Mouse (Mus musculus) 416B (cell line): ENCODE results near the gene Spata17.

Experiments
- DNase-seq: peaks from one replicate; pipeline ENCODE4 v3.0.0; 2011; ENCODE audit warnings: low read depth

Spata17 gene

DNA sequence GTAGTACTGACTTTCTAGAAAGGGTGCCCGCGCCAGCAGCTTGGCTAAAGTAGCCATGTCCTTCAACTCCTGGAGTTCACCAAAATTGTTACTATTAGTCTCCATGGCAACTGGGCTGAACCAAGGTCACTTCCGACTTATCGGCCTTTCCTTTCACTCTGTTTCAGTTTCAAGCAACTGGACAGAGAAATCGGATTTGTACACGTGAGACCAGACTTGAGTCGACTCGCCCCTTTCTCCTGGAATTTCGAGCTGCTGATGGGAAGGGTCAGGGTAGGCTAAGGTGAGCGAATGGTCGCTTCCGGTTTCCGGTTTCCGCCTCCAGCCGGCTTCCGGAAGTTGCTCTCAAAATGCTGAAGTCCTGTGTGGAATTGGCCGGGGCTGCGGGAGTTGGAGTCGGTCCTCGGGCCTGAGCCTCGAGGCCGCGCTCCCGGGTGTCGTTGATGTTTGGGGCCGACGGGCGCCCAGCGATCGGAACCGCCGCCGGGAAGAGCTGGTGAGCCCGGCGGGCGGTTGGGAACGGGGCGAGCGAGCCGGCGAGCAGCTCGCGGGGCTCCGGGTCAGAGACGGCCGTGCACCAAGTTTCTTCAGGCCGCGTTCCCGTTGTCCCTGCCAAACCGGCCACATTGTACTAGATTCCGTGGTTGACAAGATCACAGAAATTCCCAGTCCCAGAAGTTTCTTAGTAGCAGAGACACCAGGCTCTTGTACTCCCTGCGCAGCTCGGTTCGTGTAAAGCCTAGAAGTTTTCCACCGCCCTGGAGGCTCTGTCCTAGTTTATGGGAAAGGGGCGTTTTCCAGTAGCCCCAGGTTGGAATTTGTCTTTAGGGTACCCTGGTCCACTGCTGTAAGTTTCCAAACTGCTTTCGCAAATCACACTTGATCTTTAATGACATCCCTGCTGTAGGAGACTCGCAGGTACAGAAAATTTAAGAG, at the start of gene Spata17, which contains the start of gene Gpatch2:
TSS of gene Spata17 (minus strand) at position 285 of the 936 bp plus-strand sequence.
TSS of gene Gpatch2 (plus strand) at position 328 of the 936 bp plus-strand sequence.
- DNase-seq: peak; percentile 85

- no peak for DNase-seq
These were observed 43.5 kb upstream of the Spata17 start for GRCm38 (mm10) chr1:187258756-187259155.

- no peak for DNase-seq
These were observed 35.5 kb upstream of the Spata17 start for GRCm38 (mm10) chr1:187250741-187251262.

DNA sequence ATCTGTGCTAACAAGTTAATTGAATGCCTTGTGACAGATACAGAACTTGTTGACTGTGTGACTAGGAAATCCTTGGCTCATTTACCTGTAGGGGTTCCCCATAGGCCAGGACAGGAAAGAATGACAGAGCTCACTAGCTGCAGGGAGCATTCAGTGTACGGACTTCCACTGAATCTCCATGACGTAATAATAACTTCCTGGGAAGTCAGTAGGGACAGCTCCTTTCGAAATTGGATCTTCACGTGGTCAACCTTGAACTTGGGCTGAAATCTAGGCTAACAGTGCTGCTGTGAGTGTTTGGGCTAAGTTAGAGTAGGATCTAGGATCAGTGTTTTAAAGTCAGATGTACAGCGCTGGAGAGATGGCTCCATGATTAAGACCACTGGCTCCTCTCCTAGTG, 29.5 kb upstream of the Spata17 start:
- DNase-seq: no peak

DNA sequence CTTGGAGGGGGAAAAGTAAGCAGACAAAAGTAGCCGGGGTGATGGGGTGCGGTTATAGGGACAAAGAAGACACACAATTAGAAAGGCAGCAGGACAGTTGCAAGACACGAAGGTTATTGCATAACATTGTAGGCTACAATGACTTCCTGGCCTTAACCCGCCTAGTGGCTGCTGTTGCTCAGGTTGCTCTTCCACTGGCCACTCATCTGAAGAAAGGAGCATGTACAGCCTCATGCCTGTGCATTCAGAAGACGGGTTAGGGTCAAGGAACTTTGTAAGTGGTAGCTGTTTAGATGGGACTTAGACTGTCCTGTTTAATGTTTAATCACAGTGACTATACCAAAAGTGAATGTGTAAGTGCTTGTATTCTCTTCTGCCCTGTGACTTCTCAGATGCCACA, 26.1 kb upstream of the Spata17 start:
- DNase-seq: peak; percentile 53

DNA sequence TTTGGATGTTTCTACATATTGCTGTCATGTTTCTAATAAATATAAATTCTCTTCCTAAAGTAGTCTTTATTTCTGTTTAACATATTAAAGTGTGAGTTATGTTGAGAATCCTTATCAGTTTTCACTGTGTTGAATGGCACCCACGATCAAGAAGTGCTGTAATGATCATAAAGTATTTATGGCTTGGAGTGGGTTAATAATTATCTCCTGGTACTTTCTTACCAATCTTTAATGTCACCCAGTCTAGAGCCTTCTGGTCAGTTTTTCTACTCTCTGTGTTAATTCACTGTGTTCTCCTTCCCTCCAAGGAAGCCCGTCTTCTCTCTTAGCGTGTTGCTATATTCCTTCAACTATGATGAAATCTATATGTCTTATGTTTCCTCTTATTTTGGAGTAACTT, 25.0 kb upstream of the Spata17 start:
- DNase-seq: no peak

GRCm38 (mm10) chr1:187238061-187238460, 22.8 kb upstream of the Spata17 start:
- DNase-seq: no peak

DNA sequence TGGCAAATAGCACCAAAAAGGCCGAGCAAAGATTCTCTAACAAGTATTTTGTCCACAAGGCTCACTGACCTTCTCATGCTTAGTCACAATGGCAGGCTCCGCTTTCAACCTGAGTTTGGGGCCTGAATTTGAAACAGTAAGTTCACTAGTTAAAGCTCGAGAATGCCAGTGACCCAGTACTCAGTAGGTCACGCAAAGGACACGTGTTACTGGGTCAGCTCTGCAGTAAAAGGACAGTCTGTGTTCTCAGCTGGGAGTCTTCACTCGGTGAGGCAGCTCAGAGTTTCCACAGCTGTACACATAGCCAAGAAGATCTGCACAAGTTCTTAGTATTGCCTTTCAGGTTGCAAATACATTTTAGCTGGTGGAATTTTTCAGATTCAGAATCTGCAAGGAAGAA, 21.0 kb upstream of the Spata17 start:
- DNase-seq: no peak

DNA sequence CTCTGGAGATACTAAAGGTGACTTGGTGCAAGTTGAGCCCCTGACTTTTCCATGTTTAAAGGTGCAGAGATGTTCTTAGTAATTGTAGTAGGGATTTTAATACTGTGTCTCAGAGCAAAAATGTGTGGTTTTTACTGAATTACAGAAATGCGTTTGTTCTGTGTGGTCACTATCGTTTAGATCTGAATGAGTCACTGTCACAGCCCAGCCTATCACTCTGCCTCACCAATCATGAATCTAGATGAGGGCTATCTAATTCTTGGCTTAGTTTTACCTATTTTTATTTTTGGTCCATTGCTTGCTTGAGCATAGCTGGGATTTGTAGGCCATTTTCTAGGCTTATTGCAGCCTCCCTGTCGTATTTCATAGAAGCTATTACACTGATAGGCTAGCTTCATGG, 19.9 kb upstream of the Spata17 start:
- DNase-seq: peak; percentile 61

DNA sequence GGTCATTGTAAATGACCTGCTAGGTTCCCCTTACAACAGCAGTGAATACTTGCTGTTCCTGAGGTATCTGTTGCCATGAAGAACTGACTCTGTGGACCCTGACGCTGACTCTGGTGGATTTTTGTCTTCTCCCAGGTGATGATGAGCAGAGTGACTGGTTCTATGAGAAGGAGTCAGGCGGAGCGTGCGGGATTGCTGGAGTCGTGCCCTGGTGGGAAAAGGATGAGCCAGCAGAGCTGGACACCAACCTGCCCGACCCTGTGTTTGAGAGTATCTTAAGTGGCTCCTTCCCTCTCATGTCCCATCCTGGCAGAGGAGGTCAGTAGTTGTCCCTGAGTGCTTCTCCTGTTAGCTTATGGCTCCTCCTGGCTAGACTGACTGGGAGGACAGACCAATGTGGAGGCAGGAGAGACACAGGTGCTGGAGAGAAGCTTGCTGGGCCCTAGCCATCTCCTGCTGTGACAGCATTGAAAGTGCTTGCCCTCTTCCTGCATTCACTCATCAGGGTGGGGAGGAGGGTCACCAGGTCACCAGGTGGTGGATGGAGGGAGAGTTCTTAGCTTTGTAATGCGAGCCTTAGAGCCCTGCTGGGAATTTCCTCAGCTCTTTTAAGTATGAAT, 17.8 kb upstream of the Spata17 start:
- no peak for DNase-seq

GRCm38 (mm10) chr1:187232196-187232955, 17.1 kb upstream of the Spata17 start:
- DNase-seq: no peak

DNA sequence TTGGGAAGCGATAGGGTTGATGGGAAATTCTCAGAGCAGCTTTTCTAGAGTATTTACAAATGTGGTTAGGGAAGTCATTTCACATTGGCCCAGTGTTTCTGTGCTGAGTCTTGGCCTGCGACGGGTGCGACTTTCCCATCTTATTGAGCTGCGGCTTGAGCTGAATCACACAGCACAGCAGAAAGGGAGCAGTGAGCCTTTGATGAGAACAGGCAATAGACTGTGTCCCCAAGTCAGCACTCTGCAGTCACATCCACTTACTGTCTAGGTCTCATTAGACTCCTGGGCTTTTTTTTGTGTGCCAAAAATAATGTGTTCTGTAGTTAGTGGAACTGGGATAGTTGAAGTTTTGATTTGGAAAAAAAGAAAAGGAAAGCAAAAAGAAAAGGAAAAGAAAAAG, 15.0 kb upstream of the Spata17 start:
- no peak for DNase-seq

DNA sequence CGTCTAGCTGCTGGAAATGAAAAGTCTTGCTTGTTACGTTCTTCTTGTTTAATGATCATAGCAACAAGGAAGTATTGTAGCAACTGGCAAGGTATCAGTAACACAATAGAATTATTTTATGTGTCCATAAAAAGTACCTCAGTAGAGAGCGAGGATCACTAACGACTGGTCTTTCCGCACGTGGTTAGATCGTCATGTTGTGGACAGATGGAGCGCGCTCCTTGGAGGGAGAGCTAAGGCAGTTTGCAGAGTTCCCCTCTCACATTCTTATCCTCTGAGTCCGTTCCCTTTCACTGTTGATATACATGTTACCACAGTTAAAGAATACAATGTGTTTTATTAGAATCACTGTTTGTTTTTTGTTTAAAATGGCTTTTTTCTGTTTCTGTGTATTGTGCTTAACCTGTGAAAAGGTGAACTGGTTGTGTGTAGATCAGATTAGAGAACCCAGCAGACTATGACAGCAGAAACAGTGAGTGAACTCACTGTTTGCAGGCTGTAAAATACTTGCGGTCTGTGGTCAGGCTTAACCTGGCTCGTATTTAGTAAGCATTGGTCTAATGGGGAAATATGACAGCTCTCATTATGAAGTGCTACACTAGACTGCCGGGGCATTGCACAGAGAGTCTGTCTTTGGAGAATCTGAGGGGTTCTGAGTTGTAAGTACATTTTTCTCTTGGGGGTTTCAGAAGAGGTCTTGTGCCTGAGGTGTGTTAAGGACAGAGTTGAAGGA, 13.3 kb upstream of the Spata17 start:
- DNase-seq: peak; percentile 46

- peak; percentile 48 for DNase-seq
These were observed 11.2 kb upstream of the Spata17 start for GRCm38 (mm10) chr1:187226328-187227025.

- no peak for DNase-seq
These were observed 5.5 kb upstream of the Spata17 start for GRCm38 (mm10) chr1:187220756-187221155.

DNA sequence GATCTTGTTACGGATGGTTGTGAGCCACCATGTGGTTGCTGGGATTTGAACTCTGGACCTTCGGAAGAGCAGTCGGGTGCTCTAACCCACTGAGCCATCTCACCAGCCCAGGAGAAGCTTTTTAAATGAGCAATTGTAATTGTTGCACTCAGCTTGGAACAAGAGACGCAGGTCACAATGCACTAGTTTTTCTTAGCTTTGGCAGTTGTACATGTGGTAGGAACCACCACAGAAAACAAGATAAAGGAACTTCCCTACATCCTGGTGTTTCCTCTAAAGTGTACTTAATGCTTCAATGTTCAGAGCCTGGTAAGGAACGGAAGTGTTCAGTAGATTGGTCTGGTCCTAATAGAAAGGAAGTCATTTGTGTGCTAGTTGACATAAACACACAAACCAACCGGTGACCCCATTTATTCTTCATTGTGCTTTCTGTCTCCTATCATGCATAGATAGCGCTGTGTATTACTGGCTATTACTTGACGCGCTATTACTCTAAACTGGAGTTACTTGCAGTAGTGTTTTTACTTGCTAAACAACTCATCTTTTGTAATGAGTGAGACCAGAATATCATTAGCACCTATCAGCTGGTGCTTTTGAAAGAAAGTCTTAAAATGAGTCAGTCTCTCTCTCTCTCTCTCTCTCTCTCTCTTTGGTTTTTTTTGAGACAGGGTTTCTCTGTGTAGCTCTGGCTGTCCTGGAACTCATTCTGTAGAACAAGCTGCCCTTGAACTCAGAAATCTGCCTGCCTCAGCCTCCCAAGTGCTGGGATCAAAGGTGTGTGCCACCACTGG, 1.6 kb upstream of the Spata17 start:
- DNase-seq: peak; percentile 68

DNA sequence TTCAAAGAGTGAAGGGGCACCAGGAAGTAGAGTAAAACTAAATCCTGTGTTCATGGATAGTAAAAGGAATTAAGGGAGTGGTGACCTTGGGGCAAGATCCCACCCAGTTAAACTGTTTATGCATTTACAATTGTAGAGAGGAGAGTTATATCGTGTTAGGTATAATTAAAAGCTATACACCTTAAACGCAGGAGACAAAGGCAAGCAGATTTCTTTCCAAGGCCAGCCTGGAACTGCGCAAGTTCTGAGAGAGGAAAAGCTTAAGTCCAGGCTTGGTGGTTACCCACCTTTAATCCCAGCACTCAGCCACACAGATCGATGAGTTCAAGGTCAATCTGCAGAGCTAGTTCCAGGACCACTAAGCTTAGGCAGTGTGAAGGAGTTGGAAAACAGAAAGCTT, 4.5 kb downstream of the Spata17 start:
- DNase-seq: no peak

GRCm38 (mm10) chr1:187209496-187209895, 5.8 kb downstream of the Spata17 start:
- DNase-seq: no peak

GRCm38 (mm10) chr1:187205506-187205905, 9.8 kb downstream of the Spata17 start:
- no peak for DNase-seq

DNA sequence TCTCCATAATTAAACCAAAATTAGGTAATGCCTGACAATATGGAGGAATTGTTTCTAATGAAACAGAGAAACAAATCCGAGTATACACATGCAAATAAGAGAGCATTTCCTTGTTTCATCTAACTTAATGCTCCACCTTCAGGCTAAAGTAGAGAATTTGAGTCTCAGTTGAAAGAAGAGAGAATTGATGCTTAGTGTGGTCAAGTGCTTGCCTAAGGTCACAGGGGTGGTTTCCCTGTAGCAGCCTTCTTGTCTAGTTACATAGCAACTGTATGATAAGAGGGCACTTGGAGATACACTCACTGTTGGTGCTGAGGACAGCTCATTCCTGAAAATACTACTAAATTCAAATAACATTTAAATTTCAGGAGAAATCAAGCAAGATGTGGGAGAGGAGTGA, 36.7 kb downstream of the Spata17 start:
- DNase-seq: no peak
